Mouse (Mus musculus) heart, postnatal 0 days (tissue): ENCODE results near the gene Cmas.

Experiments used
- CTCF ChIP-seq: IDR thresholded peaks from 2 replicates; pipeline ENCODE4 v1.5.1; 2016; ENCODE audit warnings: antibody characterized with exemption, control low read depth, low read depth
- EP300 ChIP-seq: IDR thresholded peaks from 2 replicates; pipeline ENCODE4 v1.6.1; 2016; ENCODE audit warnings: antibody characterized with exemption, low read depth

- TF ChIP-seq EP300, result no peak
- TF ChIP-seq CTCF, result no peak
Observed at GRCm38 (mm10) chr6:142779812-142780573, 23.5 kb downstream of the Cmas start.
